Mouse (Mus musculus) heart, postnatal 0 days (tissue): Measurements from ENCODE around the gene Cabp2.
A peak's percentile ranks its signal among the peaks of the same experiment; 100 is the strongest.

Experiments used
- CTCF ChIP-seq: IDR thresholded peaks from 2 replicates; pipeline ENCODE4 v1.5.1; 2016; ENCODE audit warnings: antibody characterized with exemption, control low read depth, low read depth
- EP300 ChIP-seq: IDR thresholded peaks from 2 replicates; pipeline ENCODE4 v1.6.1; 2016; ENCODE audit warnings: antibody characterized with exemption, low read depth

DNA sequence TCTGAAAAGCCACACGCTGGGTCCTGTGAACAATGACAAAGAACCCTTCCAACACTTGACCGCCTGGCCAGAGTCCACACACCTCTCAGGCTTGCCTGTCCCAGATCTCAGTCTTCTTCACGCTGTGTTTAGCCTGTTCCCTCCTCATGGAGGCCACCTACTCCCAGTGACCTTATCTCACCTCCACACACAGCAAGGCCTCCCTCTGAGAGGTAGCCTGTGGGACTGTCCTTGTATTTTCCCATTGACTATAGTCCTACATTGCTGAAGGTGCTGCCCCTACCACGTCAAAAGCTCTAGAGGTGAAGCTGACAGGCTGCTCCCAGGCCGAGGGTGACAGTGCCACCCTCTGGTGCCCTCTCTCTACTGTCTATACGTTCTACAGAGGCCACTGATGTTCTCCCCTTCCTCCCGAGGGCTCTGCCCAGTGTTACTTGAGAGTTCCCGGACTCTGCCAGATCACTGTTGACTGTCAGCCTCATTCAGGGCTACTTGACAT lies 818 bp upstream of the Cabp2 start:
- peak; percentile 44 for TF ChIP-seq CTCF
- TF ChIP-seq EP300 = no peak
